Mouse (Mus musculus) forebrain, postnatal 0 days (tissue): ENCODE data around the gene Anks1. TPM values are rescaled to one million over a fixed set of nuclear protein-coding genes. Genes with fewer than 3 reads are reported as not detected.

Source experiments
- ATAC-seq: fragments of 200-750 bp; cut with Nextera tagmentation; 2 replicates; pipeline ENCODE4 v1.8.0; 2017; ENCODE audit warnings: mild to moderate bottlenecking, moderate library complexity
- DNase-seq: peaks from one replicate; pipeline ENCODE4 v3.0.0-alpha.2; 2015
- H3K27ac ChIP-seq: fragments of 300-500 bp; sonication (generic); 2 replicates; pipeline ENCODE4 v1.5.1; 2014; ENCODE audit warnings: low read depth, mild to moderate bottlenecking, antibody characterized with exemption, low read length, moderate library complexity, mixed read lengths
- H3K27me3 ChIP-seq: fragments of 300-500 bp; sonication (generic); 2 replicates; pipeline ENCODE4 v1.6.1; 2014; ENCODE audit warnings: mild to moderate bottlenecking, low read length, mixed read lengths; ENCODE audit not compliant: insufficient read depth
- H3K36me3 ChIP-seq: fragments of 300-500 bp; sonication (generic); 2 replicates; pipeline ENCODE4 v1.6.1; 2014; ENCODE audit warnings: mild to moderate bottlenecking, moderate library complexity; ENCODE audit not compliant: insufficient read depth
- H3K4me1 ChIP-seq: fragments of 300-500 bp; sonication (generic); 2 replicates; pipeline ENCODE4 v1.6.1; 2014; ENCODE audit warnings: antibody characterized with exemption; ENCODE audit not compliant: insufficient read depth
- H3K4me2 ChIP-seq: fragments of 300-500 bp; sonication (generic); 2 replicates; pipeline ENCODE4 v1.6.1; 2014; ENCODE audit warnings: low read depth, mild to moderate bottlenecking, moderate library complexity
- H3K4me3 ChIP-seq: fragments of 300-500 bp; sonication (generic); 2 replicates; pipeline ENCODE4 v1.5.1; 2014; ENCODE audit warnings: low read depth, low read length, mixed read lengths
- H3K9ac ChIP-seq: fragments of 300-500 bp; sonication (generic); 2 replicates; pipeline ENCODE4 v1.6.1; 2014; ENCODE audit warnings: mild to moderate bottlenecking
- H3K9me3 ChIP-seq: fragments of 300-500 bp; sonication (generic); 2 replicates; pipeline ENCODE4 v1.6.1; 2016; ENCODE audit warnings: low read length
- CTCF ChIP-seq: sonication (generic); IDR thresholded peaks from 2 replicates; pipeline ENCODE4 v1.5.1; 2016; ENCODE audit warnings: antibody characterized with exemption, control low read depth, low read depth
- WGBS: fragments of 180-500 bp; shearing (Covaris S2); extraction: QIAGEN DNeasy Blood & Tissue Kit; methylation state at CpG from one replicate; pipeline ENCODE4 v1.1.7; 2014; 5-methylcytosine and 5-hydroxymethylcytosine counted together
- polyA plus RNA-seq: library from polyadenylated mRNA; unstranded; fragments of >200 nt; fragmentation: Nextera tagmentation; extraction: Ambion mirVana; gene quantifications from 2 replicates; pipeline ENCODE4 v1.2.1, GENCODE M21; 2015
- total RNA-seq: library from RNA; depleted of rRNA; stranded (reverse); fragments of >200 nt; gene quantifications from 2 replicates; pipeline ENCODE4 v1.2.3, GENCODE M21; 2014

Anks1 gene
- total and polyA plus RNA-seq, 2 experiments from 2014 or later = 21.1 to 67.4 TPM

GRCm38 (mm10) chr17:28080045-28080816 lies 171.1 kb downstream of the Anks1 start, which contains the start of gene Tcp11:
Gene Tcp11, minus strand, starts transcription at chr17:28080639.
- Histone ChIP-seq H3K4me2 (peak within 1 kb of the TSS; percentile 99), H3K27ac (peak within 1 kb of the TSS; percentile 9; the same call in 1 of the 2 replicates), H3K4me1 (no peaks in the 10 kb centered on the region), H3K9me3 (no peaks in the 10 kb centered on the region), H3K9ac (peak within 1 kb of the TSS; percentile 54), H3K36me3 (no peaks in the 10 kb centered on the region), H3K27me3 (no peaks in the 10 kb centered on the region), H3K4me3 (peak within 1 kb of the TSS; percentile 58)
- TF ChIP-seq CTCF = 0 out of 2 replicates have a peak, but pooled peaks have one; percentile 23
- WGBS = 2% methylated on average over 51 of the region's 57 CpGs
- ATAC-seq = peak; percentile 95
- peak; percentile 90 for DNase-seq

- ATAC-seq (no peak), DNase-seq (no peak)
- H3K4me3 ChIP-seq = peak overlapping the region; percentile 58
- no peaks in the 10 kb centered on the region for H3K36me3 ChIP-seq
- no peak for TF ChIP-seq CTCF
- H3K27me3 ChIP-seq = no peaks in the 10 kb centered on the region
- H3K9me3 ChIP-seq = no peaks in the 10 kb centered on the region
- no peak overlapping the region for H3K27ac ChIP-seq
- WGBS = 8% methylated on average over 9 of the region's 9 CpGs
- no peaks in the 10 kb centered on the region for H3K4me1 ChIP-seq
- peak overlapping the region; percentile 99 for H3K4me2 ChIP-seq
- no peak overlapping the region for H3K9ac ChIP-seq
Measured at GRCm38 (mm10) chr17:28080817-28081165, 171.7 kb downstream of the Anks1 start.

DNA sequence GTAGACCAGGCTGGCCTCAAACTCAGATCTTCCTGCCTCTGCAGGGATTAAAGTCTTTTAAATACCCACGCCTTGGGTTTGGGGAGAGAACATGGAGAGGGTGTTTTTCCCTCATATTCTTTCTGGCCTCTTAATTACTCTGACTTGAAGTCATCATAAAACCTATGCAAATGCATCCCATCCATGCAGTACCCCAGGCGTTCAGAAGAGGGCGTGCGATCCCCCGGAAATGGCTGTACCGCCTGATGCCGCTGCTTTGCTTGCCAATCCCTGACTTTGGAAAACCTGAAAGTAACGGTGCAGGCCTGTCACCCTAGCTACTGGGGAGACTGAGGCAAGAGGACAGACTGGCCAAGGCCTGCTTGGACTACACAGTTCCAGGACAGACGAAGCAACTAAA lies 172.3 kb downstream of the Anks1 start:
- H3K4me1 ChIP-seq = no peaks in the 10 kb centered on the region
- peak; percentile 69 for TF ChIP-seq CTCF
- no peaks in the 10 kb centered on the region for H3K27me3 ChIP-seq
- no peak overlapping the region for H3K9ac ChIP-seq
- H3K27ac ChIP-seq = no peak overlapping the region
- no peak overlapping the region for H3K4me3 ChIP-seq
- DNase-seq (peak; percentile 58), ATAC-seq (no peak)
- no peaks in the 10 kb centered on the region for H3K36me3 ChIP-seq
- no peaks in the 10 kb centered on the region for H3K9me3 ChIP-seq
- 44% methylated on average over 9 of the region's 9 CpGs for whole genome bisulfite sequencing
- no peak overlapping the region for H3K4me2 ChIP-seq

GRCm38 (mm10) chr17:28081856-28082255 lies 172.8 kb downstream of the Anks1 start:
- Histone ChIP-seq H3K27ac (no peak overlapping the region), H3K36me3 (no peaks in the 10 kb centered on the region), H3K9ac (no peak overlapping the region), H3K9me3 (no peaks in the 10 kb centered on the region), H3K27me3 (no peaks in the 10 kb centered on the region), H3K4me3 (no peak overlapping the region), H3K4me2 (no peak overlapping the region), H3K4me1 (no peaks in the 10 kb centered on the region)
- TF ChIP-seq CTCF = no peak
- no peak for DNase-seq
- no peak for ATAC-seq
- 91% methylated on average over 7 of the region's 7 CpGs for WGBS

DNA sequence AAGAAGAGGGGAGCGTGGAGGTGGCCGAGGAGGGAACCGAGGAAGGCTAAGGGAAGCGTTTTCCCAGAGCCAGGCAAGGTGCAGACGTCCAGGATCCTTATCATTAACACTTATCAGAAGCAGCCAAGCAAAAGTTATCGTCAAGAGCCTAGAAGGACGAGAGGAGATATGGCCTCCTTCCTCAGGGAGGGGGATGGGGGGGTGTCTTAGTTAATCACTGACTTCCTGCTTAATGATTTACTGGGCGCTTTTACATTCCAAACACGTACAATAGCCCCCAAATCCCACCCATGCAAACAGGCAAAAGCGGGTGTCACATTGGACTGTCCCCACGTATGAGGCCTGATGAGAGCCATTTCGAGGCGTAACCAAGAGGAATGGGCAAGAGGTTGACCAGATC lies 173.8 kb downstream of the Anks1 start:
- WGBS = 76% methylated on average over 13 of the region's 13 CpGs
- ATAC-seq = no peak
- H3K4me3 ChIP-seq = no peak overlapping the region

DNA sequence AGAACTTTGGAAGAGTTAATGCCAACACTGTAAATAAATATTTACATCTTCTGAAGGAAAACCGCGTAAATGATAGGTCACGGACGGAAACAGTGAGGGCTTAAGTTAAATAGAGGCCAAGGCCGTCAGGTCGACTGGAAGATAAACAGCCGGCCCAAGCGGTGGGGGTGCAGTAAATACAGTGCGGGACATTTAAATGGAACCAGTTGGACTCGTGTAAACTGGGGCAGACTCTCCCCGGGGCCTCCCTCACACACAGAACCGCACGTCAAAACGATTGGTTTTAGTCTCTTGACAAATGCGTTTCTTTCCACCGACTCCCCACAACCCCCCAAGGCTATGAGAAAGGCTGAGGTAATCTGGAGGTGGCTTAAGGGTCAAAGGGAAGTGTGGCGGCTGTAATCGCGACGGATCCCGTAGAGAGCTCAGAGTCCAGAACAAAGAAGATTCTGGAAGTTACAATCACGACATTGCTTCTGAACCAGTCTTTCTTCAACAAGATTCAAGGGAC lies 175.3 kb downstream of the Anks1 start:
- no peaks in the 10 kb centered on the region for H3K4me1 ChIP-seq
- H3K4me2 ChIP-seq = no peak overlapping the region
- TF ChIP-seq CTCF = no peak
- WGBS = 28% methylated on average over 22 of the region's 22 CpGs
- no peak for ATAC-seq
- no peaks in the 10 kb centered on the region for H3K36me3 ChIP-seq
- H3K9ac ChIP-seq = no peak overlapping the region
- DNase-seq = no peak
- no peaks in the 10 kb centered on the region for H3K9me3 ChIP-seq
- no peaks in the 10 kb centered on the region for H3K27me3 ChIP-seq
- H3K4me3 ChIP-seq = no peak overlapping the region
- H3K27ac ChIP-seq = no peak overlapping the region

More for the DNA sequence above, 173.8 kb downstream of the Anks1 start:
- DNase-seq = no peak
- no peaks in the 10 kb centered on the region for H3K4me1 ChIP-seq
- no peaks in the 10 kb centered on the region for H3K27me3 ChIP-seq
- H3K9me3 ChIP-seq = no peaks in the 10 kb centered on the region
- TF ChIP-seq CTCF = no peak
- H3K36me3 ChIP-seq = no peaks in the 10 kb centered on the region
- no peak overlapping the region for H3K9ac ChIP-seq
- no peak overlapping the region for H3K27ac ChIP-seq
- no peak overlapping the region for H3K4me2 ChIP-seq

GRCm38 (mm10) chr17:28084964-28085363 lies 175.9 kb downstream of the Anks1 start:
- peak overlapping the region; percentile 32 for H3K4me2 ChIP-seq
- no peaks in the 10 kb centered on the region for H3K36me3 ChIP-seq
- WGBS = 1% methylated on average over 16 of the region's 16 CpGs
- H3K27me3 ChIP-seq = no peaks in the 10 kb centered on the region
- H3K4me1 ChIP-seq = no peaks in the 10 kb centered on the region
- DNase-seq (peak; percentile 93), ATAC-seq (peak; percentile 75)
- H3K4me3 ChIP-seq = peak overlapping the region; percentile 15; the same call in 1 of the 2 replicates
- TF ChIP-seq CTCF = peak; percentile 96
- no peaks in the 10 kb centered on the region for H3K9me3 ChIP-seq
- no peak overlapping the region for H3K27ac ChIP-seq
- H3K9ac ChIP-seq = no peak overlapping the region
